Mouse (Mus musculus): ENCODE measurements around the gene Pxdc1. TPM values are rescaled to one million over a fixed set of nuclear protein-coding genes. Genes with fewer than 3 reads are reported as not detected.

Gene Pxdc1
- total and polyA plus RNA-seq, 3 experiments = not detected

DNA sequence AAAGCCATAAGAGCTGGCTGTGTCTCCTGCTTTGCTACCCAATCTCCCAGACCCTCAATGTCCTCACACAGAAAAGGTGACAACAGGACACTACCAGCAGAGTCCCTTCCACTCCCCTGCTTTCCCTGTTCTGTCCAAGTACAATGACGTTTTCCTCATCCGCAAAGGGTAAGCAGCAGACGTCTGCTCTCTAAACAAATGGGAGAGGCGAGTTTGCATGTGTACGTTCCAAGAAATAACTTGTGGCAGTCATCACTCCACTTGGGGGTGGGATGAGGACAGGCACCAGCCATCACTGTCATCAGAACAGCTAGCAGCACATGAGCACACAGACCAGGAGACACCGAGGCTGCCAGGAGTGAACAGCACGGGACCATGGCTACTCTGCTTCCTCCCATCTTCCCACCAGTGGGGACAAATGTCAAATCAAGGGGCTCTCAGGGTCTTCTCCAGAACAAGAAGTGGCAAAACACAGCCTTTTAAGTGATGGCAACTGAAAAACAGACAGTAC lies 7.0 kb downstream of the Pxdc1 start:
- no peak for DNase-seq (ENCODE audit: low read depth, low spot score)
- H3K27ac ChIP-seq (ENCODE audit: control insufficient read depth, low read depth, low read length) = no peak overlapping the region
- H3K4me1 ChIP-seq (ENCODE audit: control insufficient read depth in 1 of 2, insufficient read depth in 2 of 2, low read length in 2 of 2) = no peaks in the 10 kb centered on the region
- H3K4me3 ChIP-seq (ENCODE audit: control insufficient read depth in 1 of 2, insufficient read depth in 1 of 2, low read depth in 2 of 2, low read length in 2 of 2) = no peak overlapping the region
- H3K36me3 ChIP-seq (ENCODE audit: control insufficient read depth in 1 of 2, insufficient read depth in 2 of 2, low read length in 2 of 2) = no peaks in the 10 kb centered on the region
- no peak overlapping the region for H3K9ac ChIP-seq (ENCODE audit: control insufficient read depth, low read depth, low read length, poor library complexity, severe bottlenecking)
- TF ChIP-seq MAFK (IDR thresholded peaks at IDR 0.05; ENCODE audit: borderline replicate concordance, low read depth, low read length) (no peak), MYB (IDR thresholded peaks at IDR 0.05; ENCODE audit: low read depth, low read length) (no peak), SIN3A (IDR thresholded peaks at IDR 0.05; ENCODE audit: low read length) (no peak), UBTF (IDR thresholded peaks at IDR 0.05; ENCODE audit: borderline replicate concordance, insufficient read depth, low read depth, low read length) (no peak), POLR2AphosphoS2 (IDR thresholded peaks at IDR 0.05; ENCODE audit: low read length) (no peak), MAX (IDR thresholded peaks at IDR 0.05; ENCODE audit: low read length) (no peak), ETS1 (IDR thresholded peaks at IDR 0.05; ENCODE audit: low read depth, low read length) (no peak), NRF1 (IDR thresholded peaks at IDR 0.05; ENCODE audit: insufficient read depth, low read depth, low read length, poor library complexity, severe bottlenecking) (no peak), RCOR1 (IDR thresholded peaks at IDR 0.05; ENCODE audit: low read depth, low read length) (no peak), RAD21 (IDR thresholded peaks at IDR 0.05; ENCODE audit: low read depth, low read length) (no peak)
- H3K27me3 ChIP-seq (ENCODE audit: control insufficient read depth in 1 of 2, insufficient read depth in 2 of 2, low read length in 2 of 2) = peaks cover 0 to 2% of the 10 kb centered on the region in 2 experiments; a peak in 3 of 4 replicates
- H3K79me2 ChIP-seq (ENCODE audit: control insufficient read depth, insufficient read depth, low read length, poor library complexity) = no peaks in the 10 kb centered on the region
- H3K9me3 ChIP-seq (replicated peaks; ENCODE audit: insufficient read depth, low read length) = no peaks in the 10 kb centered on the region

- no peak for DNase-seq (ENCODE audit: low read depth, low spot score)
- H3K4me1 ChIP-seq (ENCODE audit: control insufficient read depth in 1 of 2, insufficient read depth in 2 of 2, low read length in 2 of 2) = no peaks in the 10 kb centered on the region
- peaks cover 0 to 2% of the 10 kb centered on the region in 2 experiments; a peak in 3 of 4 replicates for H3K27me3 ChIP-seq (ENCODE audit: control insufficient read depth in 1 of 2, insufficient read depth in 2 of 2, low read length in 2 of 2)
- TF ChIP-seq RCOR1 (IDR thresholded peaks at IDR 0.05; ENCODE audit: low read depth, low read length) (no peak), CTCF (IDR thresholded peaks at IDR 0.05 in 2 of 3, conservative IDR thresholded peaks at IDR 0.05 in 1 of 3; ENCODE audit: control insufficient read depth in 1 of 3, insufficient read depth in 1 of 3, low read depth in 2 of 3, low read length in 3 of 3, poor library complexity in 1 of 3, severe bottlenecking in 1 of 3) (no peak), MYB (IDR thresholded peaks at IDR 0.05; ENCODE audit: low read depth, low read length) (no peak), POLR2A (IDR thresholded peaks at IDR 0.05; ENCODE audit: control insufficient read depth in 1 of 2, insufficient read depth in 1 of 2, low read depth in 1 of 2, low read length in 2 of 2, poor library complexity in 1 of 2) (no peak)
- no peak overlapping the region for H3K4me3 ChIP-seq (ENCODE audit: control insufficient read depth in 1 of 2, insufficient read depth in 1 of 2, low read depth in 2 of 2, low read length in 2 of 2)
- H3K9ac ChIP-seq (ENCODE audit: control insufficient read depth, low read depth, low read length, poor library complexity, severe bottlenecking) = no peak overlapping the region
- no peaks in the 10 kb centered on the region for H3K36me3 ChIP-seq (ENCODE audit: control insufficient read depth in 1 of 2, insufficient read depth in 2 of 2, low read length in 2 of 2)
- no peak overlapping the region for H3K27ac ChIP-seq (ENCODE audit: control insufficient read depth, low read depth, low read length)
- no peaks in the 10 kb centered on the region for H3K79me2 ChIP-seq (ENCODE audit: control insufficient read depth, insufficient read depth, low read length, poor library complexity)
- no peaks in the 10 kb centered on the region for H3K9me3 ChIP-seq (replicated peaks; ENCODE audit: insufficient read depth, low read length)
Observed at GRCm38 (mm10) chr13:34645519-34645918, 7.8 kb downstream of the Pxdc1 start.

DNA sequence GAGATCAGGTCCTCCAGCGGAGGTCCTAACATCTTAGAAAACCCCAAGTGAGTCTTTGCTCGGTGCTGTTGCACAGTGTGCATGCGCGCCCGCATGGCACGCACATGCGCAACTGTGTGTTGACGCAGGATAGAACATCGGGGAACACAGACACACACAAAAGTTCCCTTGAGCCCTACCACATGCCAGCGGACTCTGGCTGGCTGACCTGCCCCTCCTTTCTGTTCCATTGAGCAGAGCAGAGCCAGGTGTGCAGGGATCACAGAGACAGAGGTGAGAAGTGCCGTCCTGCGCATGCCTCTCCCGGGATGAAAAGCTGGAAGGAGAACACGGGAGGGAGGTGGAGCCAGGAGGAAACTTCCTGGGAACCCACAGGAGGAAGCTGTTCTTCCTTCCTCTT lies 8.9 kb downstream of the Pxdc1 start:
- DNase-seq (ENCODE audit: low read depth, low spot score) = no peak
- Histone ChIP-seq H3K9ac (ENCODE audit: control insufficient read depth, low read depth, low read length, poor library complexity, severe bottlenecking) (no peak overlapping the region), H3K4me1 (ENCODE audit: control insufficient read depth in 1 of 2, insufficient read depth in 2 of 2, low read length in 2 of 2) (no peaks in the 10 kb centered on the region), H3K79me2 (ENCODE audit: control insufficient read depth, insufficient read depth, low read length, poor library complexity) (no peaks in the 10 kb centered on the region), H3K27me3 (ENCODE audit: control insufficient read depth in 1 of 2, insufficient read depth in 2 of 2, low read length in 2 of 2) (peaks cover 0 to 2% of the 10 kb centered on the region in 2 experiments; a peak in 3 of 4 replicates), H3K4me3 (ENCODE audit: control insufficient read depth in 1 of 2, insufficient read depth in 1 of 2, low read depth in 2 of 2, low read length in 2 of 2) (no peak overlapping the region), H3K36me3 (ENCODE audit: control insufficient read depth in 1 of 2, insufficient read depth in 2 of 2, low read length in 2 of 2) (no peaks in the 10 kb centered on the region), H3K27ac (ENCODE audit: control insufficient read depth, low read depth, low read length) (no peak overlapping the region), H3K9me3 (replicated peaks; ENCODE audit: insufficient read depth, low read length) (no peaks in the 10 kb centered on the region)
- TF ChIP-seq ZKSCAN1 (IDR thresholded peaks at IDR 0.05; ENCODE audit: low read depth, low read length) (no peak), MYB (IDR thresholded peaks at IDR 0.05; ENCODE audit: low read depth, low read length) (no peak), HCFC1 (IDR thresholded peaks at IDR 0.05; ENCODE audit: low read depth, low read length) (no peak), ZNF384 (IDR thresholded peaks at IDR 0.05; ENCODE audit: low read depth, low read length) (no peak), POLR2AphosphoS2 (IDR thresholded peaks at IDR 0.05; ENCODE audit: low read length) (no peak), BHLHE40 (IDR thresholded peaks at IDR 0.05; ENCODE audit: borderline replicate concordance, low read depth, low read length) (no peak), MAX (IDR thresholded peaks at IDR 0.05; ENCODE audit: low read length) (no peak), MAFK (IDR thresholded peaks at IDR 0.05; ENCODE audit: borderline replicate concordance, low read depth, low read length) (no peak), E2F4 (IDR thresholded peaks at IDR 0.05; ENCODE audit: borderline replicate concordance, low read depth, low read length) (no peak), TAL1 (IDR thresholded peaks at IDR 0.05; ENCODE audit: low read length) (no peak), EP300 (IDR thresholded peaks at IDR 0.05; ENCODE audit: low read depth in 1 of 2, low read length in 2 of 2) (no peak), ELF1 (IDR thresholded peaks at IDR 0.05; ENCODE audit: low read depth, low read length) (no peak), SMC3 (IDR thresholded peaks at IDR 0.05; ENCODE audit: low read depth, low read length) (no peak), KAT2A (conservative IDR thresholded peaks at IDR 0.05; ENCODE audit: low read depth, low read length) (no peak), UBTF (IDR thresholded peaks at IDR 0.05; ENCODE audit: borderline replicate concordance, insufficient read depth, low read depth, low read length) (no peak), MAZ (IDR thresholded peaks at IDR 0.05; ENCODE audit: low read depth, low read length) (no peak), ZC3H11A (IDR thresholded peaks at IDR 0.05; ENCODE audit: low read depth, low read length) (no peak), MEF2A (IDR thresholded peaks at IDR 0.05; ENCODE audit: extremely low read depth, insufficient replicate concordance, low read depth, low read length, poor library complexity, severe bottlenecking) (no peak)
